Mouse (Mus musculus) limb, embryonic 12.5 days (tissue): ENCODE results near the gene Sppl2c. TPM values are rescaled to one million over a fixed set of nuclear protein-coding genes. Genes with fewer than 3 reads are reported as not detected.
"Not testable (repeated sequence)": the region's sequence is repeated elsewhere in the genome, so short reads cannot be mapped to it uniquely, and the experiment has no call there.

Experiments used
- ATAC-seq: fragments of 200-750 bp; cut with Nextera tagmentation; 2 replicates; pipeline ENCODE4 v1.8.0; 2017; ENCODE audit warnings: low read depth, moderate TSS enrichment; ENCODE audit not compliant: insufficient number of reproducible peaks, insufficient read depth, low FRiP score, low TSS enrichment
- H3K27ac ChIP-seq: fragments of 300-500 bp; sonication (generic); 2 replicates; pipeline ENCODE4 v1.5.1; 2016; ENCODE audit warnings: mild to moderate bottlenecking, moderate library complexity
- H3K27me3 ChIP-seq: fragments of 300-500 bp; sonication (generic); 2 replicates; pipeline ENCODE4 v1.6.1; 2016; ENCODE audit warnings: mild to moderate bottlenecking, moderate library complexity
- H3K36me3 ChIP-seq: fragments of 300-500 bp; sonication (generic); 2 replicates; pipeline ENCODE4 v1.6.1; 2016; ENCODE audit warnings: mild to moderate bottlenecking, moderate library complexity
- H3K4me1 ChIP-seq: fragments of 300-500 bp; sonication (generic); replicated peaks from 2 replicates; pipeline ENCODE4 v1.6.1; 2016
- H3K4me2 ChIP-seq: fragments of 300-500 bp; sonication (generic); 2 replicates; pipeline ENCODE4 v1.6.1; 2016; ENCODE audit warnings: mild to moderate bottlenecking, moderate library complexity
- H3K4me3 ChIP-seq: fragments of 300-500 bp; sonication (generic); replicated peaks from 2 replicates; pipeline ENCODE4 v1.5.1; 2016; ENCODE audit warnings: mild to moderate bottlenecking
- H3K9ac ChIP-seq: fragments of 300-500 bp; sonication (generic); replicated peaks from 2 replicates; pipeline ENCODE4 v1.6.1; 2016; ENCODE audit warnings: mild to moderate bottlenecking, moderate library complexity
- H3K9me3 ChIP-seq: fragments of 300-500 bp; sonication (generic); 2 replicates; pipeline ENCODE4 v1.6.1; 2016; ENCODE audit warnings: mild to moderate bottlenecking, moderate library complexity
- WGBS: fragments of 180-500 bp; shearing (Covaris S2); methylation state at CpG from one replicate; pipeline ENCODE4 v1.1.7; 2016; 5-methylcytosine and 5-hydroxymethylcytosine counted together
- polyA plus RNA-seq: library from polyadenylated mRNA; unstranded; fragments of >200 nt; fragmentation: Nextera tagmentation; extraction: Ambion mirVana; gene quantifications from 2 replicates; pipeline ENCODE4 v1.2.1, GENCODE M21; 2016

The Sppl2c gene
- polyA plus RNA-seq, 1 experiment from 2014 or later, result not detected

DNA sequence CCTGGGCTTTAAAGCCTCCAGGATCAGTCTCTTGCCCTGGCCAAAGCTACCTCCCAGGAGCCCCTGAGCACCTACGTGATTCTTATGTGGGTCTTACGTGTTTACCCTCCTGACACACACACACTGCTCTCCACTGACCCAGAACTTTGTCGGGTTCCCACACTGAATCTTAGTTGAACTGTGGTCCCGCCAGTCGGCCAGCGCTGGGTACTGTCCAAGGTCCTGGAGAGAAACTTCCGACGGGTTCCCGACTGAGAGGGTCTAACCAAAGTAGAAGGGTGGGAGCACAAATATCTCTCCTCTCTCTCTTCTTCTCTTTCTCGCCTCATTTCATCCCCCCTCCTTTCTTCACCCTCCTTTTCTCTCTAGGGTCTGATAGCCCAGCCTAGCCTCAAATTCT lies 11.7 kb downstream of the Sppl2c start:
- H3K4me3 ChIP-seq, result no peak overlapping the region
- 8% methylated on average over 10 of the region's 10 CpGs for WGBS
- no peaks in the 10 kb centered on the region for H3K36me3 ChIP-seq
- peaks cover 11% of the 10 kb centered on the region; the same call in 1 of the 2 replicates for H3K9me3 ChIP-seq
- no peak overlapping the region for H3K27ac ChIP-seq
- no peak overlapping the region for H3K9ac ChIP-seq
- peaks cover 16% of the 10 kb centered on the region for H3K27me3 ChIP-seq
- H3K4me2 ChIP-seq, result no peak overlapping the region
- ATAC-seq, result no peak
- no peaks in the 10 kb centered on the region for H3K4me1 ChIP-seq

DNA sequence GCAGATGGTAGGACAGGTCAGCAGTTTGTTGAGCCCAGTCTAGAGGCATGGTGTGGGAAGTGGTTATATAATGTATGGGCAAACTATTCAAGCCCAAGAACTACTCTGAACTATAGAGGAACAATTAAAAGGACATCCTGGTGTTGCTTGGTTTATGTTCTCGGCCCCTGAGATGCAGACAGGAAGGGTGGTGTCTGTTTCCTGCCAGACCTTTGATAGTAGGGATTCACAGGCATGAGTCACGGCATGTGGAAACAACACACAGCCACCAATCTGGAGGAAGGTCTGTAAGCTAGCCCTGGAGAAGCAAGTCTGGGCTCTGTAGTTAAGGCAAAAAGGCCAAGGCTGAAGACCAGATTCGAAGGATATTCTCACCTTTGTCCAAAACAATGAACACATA lies 17.1 kb downstream of the Sppl2c start:
- ATAC-seq, result no peak
- no peak overlapping the region for H3K9ac ChIP-seq
- no peaks in the 10 kb centered on the region for H3K4me1 ChIP-seq
- no peaks in the 10 kb centered on the region for H3K36me3 ChIP-seq
- no peak overlapping the region for H3K27ac ChIP-seq
- whole genome bisulfite sequencing, result 81% methylated on average over 3 of the region's 3 CpGs
- H3K4me2 ChIP-seq, result no peak overlapping the region
- H3K4me3 ChIP-seq, result no peak overlapping the region
- H3K9me3 ChIP-seq, result peaks cover 14% of the 10 kb centered on the region
- peaks cover 3% of the 10 kb centered on the region for H3K27me3 ChIP-seq

- no peak overlapping the region for H3K4me3 ChIP-seq
- WGBS, result 54% methylated on average over 4 of the region's 4 CpGs
- H3K4me2 ChIP-seq, result no peak overlapping the region
- H3K27me3 ChIP-seq, result no peaks in the 10 kb centered on the region
- H3K27ac ChIP-seq, result no peak overlapping the region
- no peak for ATAC-seq
- no peaks in the 10 kb centered on the region for H3K36me3 ChIP-seq
- no peak overlapping the region for H3K9ac ChIP-seq
- H3K9me3 ChIP-seq, result peaks cover 12% of the 10 kb centered on the region
- no peaks in the 10 kb centered on the region for H3K4me1 ChIP-seq
These were observed 20.4 kb downstream of the Sppl2c start for GRCm38 (mm10) chr11:104206573-104206972.

DNA sequence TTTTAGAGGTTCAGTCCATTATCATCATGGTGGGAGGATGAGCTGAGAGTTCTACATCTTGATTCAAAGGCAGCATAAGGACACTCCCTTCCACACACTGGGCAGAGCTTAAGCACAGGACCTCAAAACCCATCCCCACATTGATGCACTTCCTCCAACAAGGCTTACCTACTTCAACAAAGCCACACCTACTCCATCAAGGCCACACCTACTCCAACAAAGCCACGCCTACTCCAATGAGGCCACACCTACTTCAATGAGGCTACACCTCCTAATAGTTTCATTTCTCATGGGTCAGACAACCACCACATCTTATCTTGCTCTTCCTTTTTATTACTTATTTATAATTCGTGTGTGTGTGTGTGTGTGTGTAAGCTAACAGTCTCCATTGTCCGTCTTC lies 22.9 kb downstream of the Sppl2c start:
- ATAC-seq, result no peak
- WGBS, result 73% methylated on average over 3 of the region's 3 CpGs
- Histone ChIP-seq H3K9ac (no peak overlapping the region), H3K27me3 (no peaks in the 10 kb centered on the region), H3K4me2 (no peak overlapping the region), H3K36me3 (no peaks in the 10 kb centered on the region), H3K4me1 (no peaks in the 10 kb centered on the region), H3K9me3 (peaks cover 3% of the 10 kb centered on the region; the same call in 1 of the 2 replicates), H3K27ac (no peak overlapping the region), H3K4me3 (no peak overlapping the region)

DNA sequence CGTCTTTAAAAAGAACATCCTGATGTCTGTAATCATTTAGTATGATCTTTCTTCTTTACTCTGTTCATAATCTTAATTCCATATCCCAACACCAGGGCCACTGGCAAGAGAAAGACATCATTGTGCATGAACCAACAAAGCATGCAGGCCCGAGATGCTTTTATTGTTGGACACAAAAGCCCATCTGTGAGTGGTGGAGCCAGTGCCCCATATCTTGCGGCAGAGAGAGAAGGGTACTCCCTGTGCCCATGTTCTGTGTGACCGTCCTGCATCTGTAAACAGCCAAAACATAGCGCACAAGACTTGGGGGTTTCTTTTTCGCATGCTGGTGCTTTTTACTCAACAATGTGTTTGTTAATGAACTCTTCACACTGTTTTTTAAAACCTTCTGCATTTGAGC lies 25.1 kb downstream of the Sppl2c start:
- Histone ChIP-seq H3K27me3 (no peaks in the 10 kb centered on the region), H3K27ac (no peak overlapping the region), H3K36me3 (no peaks in the 10 kb centered on the region), H3K9me3 (no peaks in the 10 kb centered on the region), H3K4me1 (no peaks in the 10 kb centered on the region), H3K9ac (no peak overlapping the region), H3K4me2 (no peak overlapping the region), H3K4me3 (no peak overlapping the region)
- ATAC-seq, result no peak
- WGBS, result 84% methylated on average over 6 of the region's 6 CpGs

- WGBS, result 94% methylated on average over 5 of the region's 5 CpGs
- not testable (repeated sequence) for H3K27ac ChIP-seq, H3K9ac ChIP-seq, H3K4me2 ChIP-seq, H3K4me3 ChIP-seq, H3K4me1 ChIP-seq, H3K36me3 ChIP-seq, H3K27me3 ChIP-seq, H3K9me3 ChIP-seq, ATAC-seq
These were observed 28.0 kb downstream of the Sppl2c start for GRCm38 (mm10) chr11:104214128-104214527.

DNA sequence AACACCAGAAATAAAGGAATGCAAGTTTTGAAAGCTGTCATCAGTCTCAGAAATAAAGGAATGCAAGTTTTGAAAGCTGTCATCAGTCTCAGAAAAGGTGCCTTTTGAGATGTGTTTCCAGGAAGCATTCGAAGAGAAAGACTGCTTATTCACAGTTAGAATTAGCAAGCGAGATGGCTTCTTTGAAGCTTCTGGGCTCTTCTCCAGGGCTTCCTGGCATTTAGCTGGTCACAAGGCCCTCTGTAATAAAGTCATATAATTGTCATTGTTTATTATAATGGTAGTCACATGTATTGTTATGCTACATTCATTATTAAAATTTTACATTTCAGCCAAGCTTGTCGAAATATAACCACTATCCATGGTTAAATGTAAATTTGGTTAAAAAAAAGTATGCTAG lies 31.9 kb downstream of the Sppl2c start:
- no peaks in the 10 kb centered on the region for H3K36me3 ChIP-seq
- no peak for ATAC-seq
- 78% methylated on average over 3 of the region's 3 CpGs for WGBS
- no peak overlapping the region for H3K9ac ChIP-seq
- H3K4me1 ChIP-seq, result no peaks in the 10 kb centered on the region
- H3K4me2 ChIP-seq, result no peak overlapping the region
- H3K4me3 ChIP-seq, result no peak overlapping the region
- H3K9me3 ChIP-seq, result no peaks in the 10 kb centered on the region
- H3K27me3 ChIP-seq, result peaks cover 4% of the 10 kb centered on the region; the same call in 1 of the 2 replicates
- no peak overlapping the region for H3K27ac ChIP-seq

DNA sequence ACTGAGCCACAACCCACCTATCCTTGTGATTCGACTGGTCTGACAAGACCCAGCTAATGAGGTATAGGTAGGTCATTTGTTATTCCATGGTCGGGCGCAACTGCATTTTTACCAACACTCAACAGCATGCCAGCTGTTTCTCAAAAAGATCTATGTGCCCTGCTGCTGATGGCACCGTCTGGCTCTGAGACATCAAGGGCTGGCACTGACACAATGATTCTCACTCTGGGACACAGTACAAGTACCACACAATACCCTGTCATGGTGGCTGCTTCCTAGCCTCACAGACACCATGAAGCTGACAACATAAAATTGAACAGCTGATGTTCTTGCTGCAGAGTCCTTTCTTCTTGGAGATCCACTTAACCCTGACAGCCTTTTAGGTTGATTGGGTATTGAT lies 34.2 kb downstream of the Sppl2c start:
- H3K36me3 ChIP-seq, result no peaks in the 10 kb centered on the region
- H3K4me1 ChIP-seq, result no peaks in the 10 kb centered on the region
- no peaks in the 10 kb centered on the region for H3K9me3 ChIP-seq
- no peak overlapping the region for H3K4me3 ChIP-seq
- no peak overlapping the region for H3K27ac ChIP-seq
- no peak overlapping the region for H3K9ac ChIP-seq
- no peak for ATAC-seq
- WGBS, result 77% methylated on average over 4 of the region's 4 CpGs
- peaks cover 4% of the 10 kb centered on the region; the same call in 1 of the 2 replicates for H3K27me3 ChIP-seq
- H3K4me2 ChIP-seq, result no peak overlapping the region

DNA sequence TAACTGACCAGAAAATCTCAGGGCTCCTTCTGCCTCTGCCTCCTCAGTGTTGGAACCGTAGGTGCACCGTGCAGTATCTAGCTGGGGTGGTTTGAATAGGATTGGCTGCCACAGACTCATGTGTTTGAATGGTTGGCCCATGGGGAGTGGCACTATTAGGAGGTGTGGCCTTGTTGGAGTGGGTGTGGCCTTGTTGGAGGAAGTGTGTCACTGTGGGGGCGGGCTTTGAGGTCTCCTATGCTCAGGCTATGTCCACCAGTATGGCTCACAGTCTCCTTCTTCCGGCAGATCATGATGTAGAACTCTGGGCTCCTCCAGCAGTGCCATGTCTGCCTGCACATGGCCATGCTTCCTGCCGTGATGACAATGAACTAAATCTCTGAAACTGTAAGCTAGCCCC lies 35.6 kb downstream of the Sppl2c start:
- no peak for ATAC-seq
- Histone ChIP-seq H3K9ac (no peak overlapping the region), H3K4me1 (no peaks in the 10 kb centered on the region), H3K4me3 (no peak overlapping the region), H3K36me3 (no peaks in the 10 kb centered on the region), H3K27me3 (peaks cover 4% of the 10 kb centered on the region; the same call in 1 of the 2 replicates), H3K4me2 (no peak overlapping the region), H3K9me3 (no peaks in the 10 kb centered on the region), H3K27ac (no peak overlapping the region)
- 79% methylated on average over 5 of the region's 5 CpGs for WGBS

DNA sequence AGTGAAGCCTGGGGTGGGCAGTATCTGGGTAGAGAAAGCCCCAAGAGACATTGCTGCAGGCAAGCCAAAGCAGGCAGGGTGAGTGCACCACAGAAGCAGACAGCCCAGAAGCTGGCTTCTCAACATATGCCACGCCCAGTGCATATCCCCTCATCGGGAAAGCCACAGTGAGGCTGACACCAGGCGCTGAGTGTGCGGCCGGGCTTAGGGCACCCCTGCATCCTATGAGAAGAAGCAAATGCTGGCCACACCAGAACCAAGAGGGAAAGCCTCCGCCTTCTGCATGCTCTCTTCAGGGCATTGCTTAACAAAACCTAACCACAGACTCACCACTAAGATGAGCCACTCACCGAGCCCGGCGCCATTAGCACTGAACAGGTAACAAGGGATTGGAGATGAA lies 37.2 kb downstream of the Sppl2c start:
- no peak for ATAC-seq
- H3K4me1 ChIP-seq, result no peaks in the 10 kb centered on the region
- peaks cover 4% of the 10 kb centered on the region for H3K27me3 ChIP-seq
- no peak overlapping the region for H3K27ac ChIP-seq
- H3K4me2 ChIP-seq, result no peak overlapping the region
- WGBS, result 79% methylated on average over 9 of the region's 9 CpGs
- no peaks in the 10 kb centered on the region for H3K36me3 ChIP-seq
- no peak overlapping the region for H3K4me3 ChIP-seq
- H3K9me3 ChIP-seq, result no peaks in the 10 kb centered on the region
- H3K9ac ChIP-seq, result no peak overlapping the region

- Histone ChIP-seq H3K4me3 (no peak overlapping the region), H3K4me2 (no peak overlapping the region), H3K36me3 (no peaks in the 10 kb centered on the region), H3K4me1 (peaks cover 24% of the 10 kb centered on the region), H3K9ac (no peak overlapping the region), H3K27me3 (peaks cover 51% of the 10 kb centered on the region), H3K27ac (no peak overlapping the region), H3K9me3 (no peaks in the 10 kb centered on the region)
- ATAC-seq, result no peak
- 78% methylated on average over 4 of the region's 4 CpGs for WGBS
These were observed 43.3 kb downstream of the Sppl2c start for GRCm38 (mm10) chr11:104229391-104229790.

GRCm38 (mm10) chr11:104230066-104230778 lies 44.1 kb downstream of the Sppl2c start:
- Histone ChIP-seq H3K27me3 (peaks cover 59% of the 10 kb centered on the region), H3K9ac (no peak overlapping the region)

More at GRCm38 (mm10) chr11:104230066-104230778, 44.1 kb downstream of the Sppl2c start:
- H3K4me2 ChIP-seq, result peak overlapping the region; percentile 98
- H3K4me1 ChIP-seq, result peaks cover 24% of the 10 kb centered on the region
- H3K36me3 ChIP-seq, result no peaks in the 10 kb centered on the region
- no peak for ATAC-seq
- 12% methylated on average over 9 of the region's 9 CpGs for WGBS
- H3K4me3 ChIP-seq, result peak overlapping the region; percentile 59
- no peak overlapping the region for H3K27ac ChIP-seq
- H3K9me3 ChIP-seq, result no peaks in the 10 kb centered on the region
